Mouse (Mus musculus): ENCODE data around the gene Ifi203.
"Not testable (repeated sequence)": the region's sequence is repeated elsewhere in the genome, so short reads cannot be mapped to it uniquely, and the experiment has no call there.

Ifi203 gene

DNA sequence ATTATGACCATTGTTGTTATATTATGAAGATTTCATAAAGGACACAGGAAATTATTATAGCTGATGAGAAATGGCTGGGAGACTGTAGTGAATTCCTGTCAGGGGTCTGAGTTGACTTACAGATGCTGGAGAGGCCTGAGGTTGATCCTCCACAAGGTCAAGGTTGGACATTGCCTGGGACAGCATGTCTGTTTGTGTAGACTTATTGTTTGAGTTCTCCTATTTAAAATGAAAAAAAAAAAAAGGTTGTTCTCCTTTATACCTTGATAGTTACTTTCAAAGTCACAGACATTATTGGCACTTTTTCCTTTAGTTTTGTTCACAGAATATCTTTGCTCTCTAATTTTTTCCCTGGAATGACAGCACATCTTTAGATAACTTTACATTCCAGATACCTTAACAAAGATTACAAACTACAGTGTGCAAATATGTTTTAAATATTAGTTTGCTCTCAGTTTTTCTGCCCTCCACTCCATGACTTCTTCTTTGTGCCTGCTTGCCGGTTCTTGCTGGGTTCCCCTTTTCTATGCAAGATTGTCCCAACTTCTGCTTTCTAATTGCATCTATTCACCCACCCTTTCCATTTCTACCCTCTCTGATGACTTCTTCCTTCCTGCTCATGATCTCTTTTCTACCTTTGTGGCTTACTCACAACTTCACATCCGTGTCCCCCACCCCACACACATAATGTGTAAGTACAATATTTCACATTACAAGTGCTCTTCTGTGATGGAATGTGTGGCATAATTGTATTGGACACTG is 55.3 kb downstream of the Ifi203 start:
- DNase-seq (ENCODE audit: low spot score) = not testable (repeated sequence)

GRCm38 (mm10) chr1:173880004-173880666 is 62.3 kb downstream of the Ifi203 start:
- not testable (repeated sequence) for DNase-seq (ENCODE audit: low spot score)

- DNase-seq (ENCODE audit: low spot score) = not testable (repeated sequence)
Observed at GRCm38 (mm10) chr1:173879225-173879987, 63.1 kb downstream of the Ifi203 start.

DNA sequence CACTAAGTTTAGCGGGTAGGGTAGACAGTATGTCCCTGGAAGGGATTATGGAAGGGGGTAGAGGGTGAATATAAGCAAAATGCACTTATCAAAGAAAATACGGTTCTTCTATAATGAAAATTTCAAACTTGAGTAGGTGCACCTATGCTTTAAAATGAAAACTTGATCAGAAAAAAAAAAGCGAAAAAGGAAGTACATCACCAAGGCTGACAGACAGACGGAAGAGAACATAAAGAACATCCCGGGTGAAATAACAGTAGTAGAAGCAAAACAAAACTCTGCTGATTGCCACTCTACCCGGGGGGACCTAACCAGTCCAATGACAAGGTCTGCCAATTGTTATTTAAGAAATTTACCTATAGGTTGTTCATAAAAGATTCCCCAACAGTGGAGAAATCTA is 64.2 kb downstream of the Ifi203 start:
- DNase-seq (ENCODE audit: low spot score) = not testable (repeated sequence)

DNA sequence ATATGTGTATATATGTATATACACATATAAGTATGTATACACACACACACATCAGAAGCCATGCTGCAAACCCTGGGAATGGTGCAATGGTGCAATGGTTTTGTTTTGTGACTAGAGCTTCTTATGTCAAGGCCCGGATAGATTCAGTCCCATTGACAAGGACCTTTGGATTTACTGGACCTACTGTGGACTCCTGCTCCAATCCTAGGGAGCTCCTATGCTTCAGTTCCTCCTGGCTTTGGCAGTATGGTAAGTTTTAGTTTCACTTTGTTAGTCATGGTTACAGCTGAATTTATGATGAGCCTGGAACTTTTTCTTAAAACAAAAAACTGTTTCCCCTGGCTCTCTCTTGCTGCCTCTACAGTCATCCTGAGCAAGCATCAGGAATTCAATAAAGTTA is 65.3 kb downstream of the Ifi203 start:
- DNase-seq (ENCODE audit: low spot score) = not testable (repeated sequence)

All from ovary, adult 18-20 months (tissue).